Mouse (Mus musculus) stomach, embryonic 16.5 days (tissue): ENCODE data around the gene Gm20807. TPM values are rescaled to one million over a fixed set of nuclear protein-coding genes. Genes with fewer than 3 reads are reported as not detected.
"Not testable (repeated sequence)": the region's sequence is repeated elsewhere in the genome, so short reads cannot be mapped to it uniquely, and the experiment has no call there.

Source experiments
- ATAC-seq: fragments of 200-750 bp; cut with Nextera tagmentation; 2 replicates; pipeline ENCODE4 v1.8.0; 2017; ENCODE audit warnings: moderate number of reproducible peaks, moderate TSS enrichment; ENCODE audit not compliant: insufficient read depth, low FRiP score
- H3K27ac ChIP-seq: fragments of 300-500 bp; sonication (generic); 2 replicates; pipeline ENCODE4 v1.5.1; 2014; ENCODE audit warnings: low read length
- H3K27me3 ChIP-seq: fragments of 300-500 bp; sonication (generic); 2 replicates; pipeline ENCODE4 v1.6.1; 2014; ENCODE audit warnings: low read length, control low read depth, mixed read lengths; ENCODE audit not compliant: control insufficient read depth, insufficient read depth
- H3K36me3 ChIP-seq: fragments of 300-500 bp; sonication (generic); 2 replicates; pipeline ENCODE4 v1.6.1; 2014; ENCODE audit warnings: low read length; ENCODE audit not compliant: control insufficient read depth, insufficient read depth
- H3K4me1 ChIP-seq: fragments of 300-500 bp; sonication (generic); 2 replicates; pipeline ENCODE4 v1.6.1; 2014; ENCODE audit warnings: low read length, control low read depth, mixed read lengths; ENCODE audit not compliant: control insufficient read depth, insufficient read depth
- H3K4me2 ChIP-seq: fragments of 300-500 bp; sonication (generic); 2 replicates; pipeline ENCODE4 v1.6.1; 2014; ENCODE audit warnings: low read depth, low read length, mixed read lengths
- H3K4me3 ChIP-seq: fragments of 300-500 bp; sonication (generic); replicated peaks from 2 replicates; pipeline ENCODE4 v1.5.1; 2014; ENCODE audit warnings: mild to moderate bottlenecking, low read length
- H3K9ac ChIP-seq: fragments of 300-500 bp; sonication (generic); 2 replicates; pipeline ENCODE4 v1.6.1; 2014; ENCODE audit warnings: low read length
- H3K9me3 ChIP-seq: fragments of 300-500 bp; sonication (generic); replicated peaks from 2 replicates; pipeline ENCODE4 v1.6.1; 2016; ENCODE audit warnings: low read length, control low read depth; ENCODE audit not compliant: control insufficient read depth
- polyA plus RNA-seq: library from polyadenylated mRNA; unstranded; fragments of >200 nt; fragmentation: Nextera tagmentation; extraction: Ambion mirVana; gene quantifications from 2 replicates; pipeline ENCODE4 v1.2.1, GENCODE M21; 2015

The Gm20807 gene
- polyA plus RNA-seq: not detected in 2 replicates

- H3K9me3 ChIP-seq, H3K4me2 ChIP-seq, H3K9ac ChIP-seq, H3K4me3 ChIP-seq, H3K36me3 ChIP-seq, H3K27me3 ChIP-seq, ATAC-seq, H3K27ac ChIP-seq, H3K4me1 ChIP-seq: not testable (repeated sequence)
Observed at GRCm38 (mm10) chrY:13042591-13042990, at the start of gene Gm20807. Gene Gm20807, plus strand, starts transcription at chrY:13042891.

Other genes starting within 250 kb of the Gm20807 start
- not detected in 2 replicates for gene Gm21891, start 90.6 kb downstream of the Gm20807 start, polyA plus RNA-seq
- not detected in 2 replicates for gene Gm21425, start 119.1 kb downstream of the Gm20807 start, polyA plus RNA-seq
- not detected in 2 replicates for gene Gm21828, start 181.0 kb downstream of the Gm20807 start, polyA plus RNA-seq
- gene Gm21440, start 209.5 kb downstream of the Gm20807 start, polyA plus RNA-seq: not detected in 2 replicates
- not detected in 2 replicates for gene Gm21454, start 209.6 kb downstream of the Gm20807 start, polyA plus RNA-seq